Mouse (Mus musculus) megakaryocyte, adult 5-6 weeks (primary cell): Measurements from ENCODE around the gene Ifi203. TPM values are rescaled to one million over a fixed set of nuclear protein-coding genes. Genes with fewer than 3 reads are reported as not detected.
"Not testable (repeated sequence)": the region's sequence is repeated elsewhere in the genome, so short reads cannot be mapped to it uniquely, and the experiment has no call there.

ENCODE experiments used
- ATAC-seq: 2 replicates; pipeline ENCODE4 v1.8.0; 2016; ENCODE audit warnings: mild to moderate bottlenecking, inconsistent platforms; ENCODE audit not compliant: poor library complexity, severe bottlenecking
- total RNA-seq, 2 experiments: library from RNA; stranded (forward) in 1 of 2; stranded (reverse) in 1 of 2; fragments of 153-499, 151-499 nt in 1 of 2; fragments of 221-1000, 200-1000 nt in 1 of 2; gene quantifications; 2 replicates each; pipeline versions ENCODE4 v1.2.3 to v1.2.4; 2015 to 2017

Gene Ifi203
- total RNA-seq (2015) (263 and 285 TPM in 2 replicates), total RNA-seq (2017) (122 and 154 TPM in 2 replicates)

GRCm38 (mm10) chr1:173941924-173942779 is at the start of gene Ifi203, which contains the start of gene Mndal:
Gene Ifi203 (minus strand): TSS chr1:173942672.
Gene Mndal (minus strand): TSS chr1:173942491.
- peak; percentile 64 for ATAC-seq

GRCm38 (mm10) chr1:173982694-173983305 is 40.3 kb upstream of the Ifi203 start, which contains the start of gene Ifi202b:
Gene Ifi202b (minus strand): TSS chr1:173982744.
- not testable (repeated sequence) for ATAC-seq

GRCm38 (mm10) chr1:173981038-173981437 is 38.6 kb upstream of the Ifi203 start:
- not testable (repeated sequence) for ATAC-seq

- peak; percentile 93 for ATAC-seq
These were observed 35.1 kb upstream of the Ifi203 start for GRCm38 (mm10) chr1:173977622-173978021.

- ATAC-seq: no peak
These were observed 30.6 kb upstream of the Ifi203 start for GRCm38 (mm10) chr1:173973111-173973510.

- ATAC-seq: peak; percentile 45; the same call in 1 of the 2 replicates
These were observed 19.0 kb upstream of the Ifi203 start for GRCm38 (mm10) chr1:173961491-173961890.

- not testable (repeated sequence) for ATAC-seq
These were observed 17.5 kb upstream of the Ifi203 start for GRCm38 (mm10) chr1:173959998-173960397.

GRCm38 (mm10) chr1:173955839-173956527 is 13.5 kb upstream of the Ifi203 start:
- ATAC-seq: not testable (repeated sequence)

GRCm38 (mm10) chr1:173955071-173955796 is 12.8 kb upstream of the Ifi203 start:
- ATAC-seq: no peak

- no peak for ATAC-seq
These were observed 11.1 kb upstream of the Ifi203 start for GRCm38 (mm10) chr1:173953563-173953962.

GRCm38 (mm10) chr1:173949044-173949443 is 6.6 kb upstream of the Ifi203 start:
- peak; percentile 97 for ATAC-seq

- ATAC-seq: not testable (repeated sequence)
These were observed 251 bp upstream of the Ifi203 start for GRCm38 (mm10) chr1:173942780-173943066.

- ATAC-seq: peak; percentile 47
These were observed 950 bp downstream of the Ifi203 start for GRCm38 (mm10) chr1:173941522-173941921.

- ATAC-seq: peak; percentile 62
These were observed 23.2 kb downstream of the Ifi203 start for GRCm38 (mm10) chr1:173919279-173919678.

- no peak for ATAC-seq
These were observed 27.9 kb downstream of the Ifi203 start for GRCm38 (mm10) chr1:173914559-173914958.

- ATAC-seq: not testable (repeated sequence)
These were observed 29.1 kb downstream of the Ifi203 start for GRCm38 (mm10) chr1:173913256-173913791.

- peak; percentile 80 for ATAC-seq
These were observed 29.8 kb downstream of the Ifi203 start, which contains the start of gene Ifi211 for GRCm38 (mm10) chr1:173912548-173913255. Gene Ifi211 (minus strand): TSS chr1:173913046.

- ATAC-seq: no peak
These were observed 30.5 kb downstream of the Ifi203 start for GRCm38 (mm10) chr1:173911808-173912464.

- peak; percentile 45 for ATAC-seq
These were observed 34.1 kb downstream of the Ifi203 start for GRCm38 (mm10) chr1:173908390-173908789.
